Mouse (Mus musculus): ENCODE measurements at regions not wholly inside any gene's neighbourhood (a gene's known extent, or its start where the extent isn't known, plus 50 kb on each side); places are given as distances from the start of the nearest gene placed in this dataset.

GRCm38 (mm10) chr15:68644862-68645261 is 2144.2 kb upstream of the Lrrc6 start:
- no peak for ATAC-seq (ENCODE audit: poor library complexity, severe bottlenecking)

GRCm38 (mm10) chr15:68635633-68636032 is 2134.9 kb upstream of the Lrrc6 start:
- ATAC-seq (ENCODE audit: poor library complexity, severe bottlenecking), result no peak

- ATAC-seq (ENCODE audit: poor library complexity, severe bottlenecking), result no peak
These were observed 2126.3 kb upstream of the Lrrc6 start for GRCm38 (mm10) chr15:68626976-68627375.

- ATAC-seq (ENCODE audit: poor library complexity, severe bottlenecking), result no peak
These were observed 2124.1 kb upstream of the Lrrc6 start for GRCm38 (mm10) chr15:68624831-68625230.

- ATAC-seq (ENCODE audit: poor library complexity, severe bottlenecking), result no peak
These were observed 2119.9 kb upstream of the Lrrc6 start for GRCm38 (mm10) chr15:68620417-68621214.

- ATAC-seq (ENCODE audit: poor library complexity, severe bottlenecking), result no peak
These were observed 2105.5 kb upstream of the Lrrc6 start for GRCm38 (mm10) chr15:68606110-68606791.

GRCm38 (mm10) chr15:68605478-68605877 is 2104.8 kb upstream of the Lrrc6 start:
- ATAC-seq (ENCODE audit: poor library complexity, severe bottlenecking), result no peak

GRCm38 (mm10) chr15:68582177-68582576 is 2081.5 kb upstream of the Lrrc6 start:
- no peak for ATAC-seq (ENCODE audit: poor library complexity, severe bottlenecking)

GRCm38 (mm10) chr15:68579486-68579885 is 2078.8 kb upstream of the Lrrc6 start:
- ATAC-seq (ENCODE audit: poor library complexity, severe bottlenecking), result no peak

GRCm38 (mm10) chr15:68560654-68561053 is 2059.9 kb upstream of the Lrrc6 start:
- no peak for ATAC-seq (ENCODE audit: poor library complexity, severe bottlenecking)

GRCm38 (mm10) chr15:68556133-68556532 is 2055.4 kb upstream of the Lrrc6 start:
- ATAC-seq (ENCODE audit: poor library complexity, severe bottlenecking), result no peak

- no peak for ATAC-seq (ENCODE audit: poor library complexity, severe bottlenecking)
These were observed 2035.3 kb upstream of the Lrrc6 start for GRCm38 (mm10) chr15:68536055-68536325.

GRCm38 (mm10) chr15:68535297-68536054 is 2034.8 kb upstream of the Lrrc6 start:
- no peak for ATAC-seq (ENCODE audit: poor library complexity, severe bottlenecking)

GRCm38 (mm10) chr15:68520759-68521158 is 2020.0 kb upstream of the Lrrc6 start:
- ATAC-seq (ENCODE audit: poor library complexity, severe bottlenecking), result no peak

- no peak for ATAC-seq (ENCODE audit: poor library complexity, severe bottlenecking)
These were observed 2011.7 kb upstream of the Lrrc6 start for GRCm38 (mm10) chr15:68512431-68512830.

GRCm38 (mm10) chr15:68508190-68508589 is 2007.5 kb upstream of the Lrrc6 start:
- no peak for ATAC-seq (ENCODE audit: poor library complexity, severe bottlenecking)

- ATAC-seq (ENCODE audit: poor library complexity, severe bottlenecking), result no peak
These were observed 2005.4 kb upstream of the Lrrc6 start for GRCm38 (mm10) chr15:68506093-68506492.

- ATAC-seq (ENCODE audit: poor library complexity, severe bottlenecking), result no peak
These were observed 1995.7 kb upstream of the Lrrc6 start for GRCm38 (mm10) chr15:68496438-68496837.

GRCm38 (mm10) chr15:68484789-68485188 is 1984.1 kb upstream of the Lrrc6 start:
- ATAC-seq (ENCODE audit: poor library complexity, severe bottlenecking), result no peak

GRCm38 (mm10) chr15:68477745-68478144 is 1977.0 kb upstream of the Lrrc6 start:
- ATAC-seq (ENCODE audit: poor library complexity, severe bottlenecking), result no peak

GRCm38 (mm10) chr15:68471928-68472327 is 1971.2 kb upstream of the Lrrc6 start:
- ATAC-seq (ENCODE audit: poor library complexity, severe bottlenecking), result no peak

GRCm38 (mm10) chr15:68462851-68463250 is 1962.1 kb upstream of the Lrrc6 start:
- ATAC-seq (ENCODE audit: poor library complexity, severe bottlenecking), result no peak

All from megakaryocyte, adult 5-6 weeks (primary cell).